Mouse (Mus musculus): ENCODE measurements at regions not wholly inside any gene's neighbourhood (a gene's known extent, or its start where the extent isn't known, plus 50 kb on each side); places are given as distances from the start of the nearest gene placed in this dataset.

GRCm38 (mm10) chr11:114193018-114193417 is 126.2 kb upstream of the Sdk2 start:
- no peak for DNase-seq

GRCm38 (mm10) chr11:114191661-114192060 is 124.8 kb upstream of the Sdk2 start:
- DNase-seq, result no peak
- intact Hi-C loops (cut with DNase I), result no loop called here

More at GRCm38 (mm10) chr11:114193018-114193417, 126.2 kb upstream of the Sdk2 start:
- intact Hi-C loops (cut with DNase I), result no loop called here

- peak; percentile 49 to 72 for DNase-seq
Observed at GRCm38 (mm10) chr11:114184970-114185882, 118.4 kb upstream of the Sdk2 start.

GRCm38 (mm10) chr11:114184431-114184830 is 117.6 kb upstream of the Sdk2 start:
- no peak for DNase-seq
- intact Hi-C loops (cut with DNase I), result loop anchor here (5.0 kb wide), 1 partner anchor 117 kb away; the partner anchor contains the start of gene Sdk2

More at GRCm38 (mm10) chr11:114184970-114185882, 118.4 kb upstream of the Sdk2 start:
- intact Hi-C loops (cut with DNase I), result loop anchor here (5.0 kb wide), 1 partner anchor 118 kb away; the partner anchor contains the start of gene Sdk2

- peak in 1 of 2 experiments; percentile 22 for DNase-seq
- intact Hi-C loops (cut with DNase I), result loop anchor here (5.0 kb wide), 1 partner anchor 116 kb away; the partner anchor contains the start of gene Sdk2
Observed at GRCm38 (mm10) chr11:114183231-114183630, 116.4 kb upstream of the Sdk2 start.

GRCm38 (mm10) chr11:114178746-114179472 is 112.1 kb upstream of the Sdk2 start:
- intact Hi-C loops (cut with DNase I), result no loop called here
- peak in 1 of 2 experiments; percentile 25 for DNase-seq

GRCm38 (mm10) chr11:114177789-114178188 is 110.9 kb upstream of the Sdk2 start:
- DNase-seq, result no peak
- intact Hi-C loops (cut with DNase I), result no loop called here

GRCm38 (mm10) chr11:114177281-114177680 is 110.4 kb upstream of the Sdk2 start:
- intact Hi-C loops (cut with DNase I), result no loop called here
- no peak for DNase-seq

- intact Hi-C loops (cut with DNase I), result no loop called here
- no peak for DNase-seq
Observed at GRCm38 (mm10) chr11:114176671-114177212, 109.9 kb upstream of the Sdk2 start.

- DNase-seq, result no peak
- intact Hi-C loops (cut with DNase I), result no loop called here
Observed at GRCm38 (mm10) chr11:114175437-114176131, 108.7 kb upstream of the Sdk2 start.

GRCm38 (mm10) chr11:114174871-114175270 is 108.0 kb upstream of the Sdk2 start:
- intact Hi-C loops (cut with DNase I), result no loop called here
- peak in 1 of 2 experiments; percentile 19 for DNase-seq

GRCm38 (mm10) chr11:114168231-114168661 is 101.4 kb upstream of the Sdk2 start:
- DNase-seq, result no peak
- intact Hi-C loops (cut with DNase I), result no loop called here

- intact Hi-C loops (cut with DNase I), result no loop called here
- no peak for DNase-seq
Observed at GRCm38 (mm10) chr11:114165656-114166362, 99.0 kb upstream of the Sdk2 start.

GRCm38 (mm10) chr11:114152716-114153115 is 85.9 kb upstream of the Sdk2 start:
- intact Hi-C loops (cut with DNase I), result no loop called here
- DNase-seq, result peak in 1 of 2 experiments; percentile 29

- DNase-seq, result no peak
- intact Hi-C loops (cut with DNase I), result no loop called here
Observed at GRCm38 (mm10) chr11:114146334-114146733, 79.5 kb upstream of the Sdk2 start.

GRCm38 (mm10) chr11:114129270-114129669 is 62.4 kb upstream of the Sdk2 start:
- intact Hi-C loops (cut with DNase I), result no loop called here
- DNase-seq, result no peak

GRCm38 (mm10) chr11:114128841-114129240 is 62.0 kb upstream of the Sdk2 start:
- intact Hi-C loops (cut with DNase I), result no loop called here

GRCm38 (mm10) chr11:114127426-114127825 is 60.6 kb upstream of the Sdk2 start:
- intact Hi-C loops (cut with DNase I), result no loop called here

More at GRCm38 (mm10) chr11:114128841-114129240, 62.0 kb upstream of the Sdk2 start:
- DNase-seq, result no peak

GRCm38 (mm10) chr11:114122175-114122574 is 55.3 kb upstream of the Sdk2 start:
- intact Hi-C loops (cut with DNase I), result no loop called here
- peak in 1 of 2 experiments; percentile 8 for DNase-seq

More at GRCm38 (mm10) chr11:114127426-114127825, 60.6 kb upstream of the Sdk2 start:
- DNase-seq, result no peak

Measured in heart, postnatal 14 days (tissue).